Mouse (Mus musculus): Measurements from ENCODE around the gene Trio.

Trio gene

GRCm38 (mm10) chr15:27925004-27925635, 100.5 kb downstream of the Trio start:
- peak; percentile 46 to 63 for DNase-seq (ENCODE audit: low spot score in 2 of 2)

- DNase-seq (ENCODE audit: low spot score in 2 of 2), result no peak
Observed at GRCm38 (mm10) chr15:27923987-27924341, 101.7 kb downstream of the Trio start.

- peak; percentile 78 to 80 for DNase-seq (ENCODE audit: low spot score in 2 of 2)
Observed at GRCm38 (mm10) chr15:27923280-27923986, 102.2 kb downstream of the Trio start.

GRCm38 (mm10) chr15:27920751-27921150, 104.9 kb downstream of the Trio start:
- no peak for DNase-seq (ENCODE audit: low spot score in 2 of 2)

GRCm38 (mm10) chr15:27919540-27919939, 106.1 kb downstream of the Trio start:
- DNase-seq (ENCODE audit: low spot score in 2 of 2), result peak; percentile 45 to 57

GRCm38 (mm10) chr15:27918798-27919197, 106.8 kb downstream of the Trio start:
- DNase-seq (ENCODE audit: low spot score in 2 of 2), result no peak

GRCm38 (mm10) chr15:27916204-27916603, 109.4 kb downstream of the Trio start:
- no peak for DNase-seq (ENCODE audit: low spot score in 2 of 2)

- no peak for DNase-seq (ENCODE audit: low spot score in 2 of 2)
Observed at GRCm38 (mm10) chr15:27913013-27913412, 112.6 kb downstream of the Trio start.

- DNase-seq (ENCODE audit: low spot score in 2 of 2), result no peak
Observed at GRCm38 (mm10) chr15:27911196-27911595, 114.5 kb downstream of the Trio start.

GRCm38 (mm10) chr15:27910179-27910578, 115.5 kb downstream of the Trio start:
- no peak for DNase-seq (ENCODE audit: low spot score in 2 of 2)

GRCm38 (mm10) chr15:27907649-27908048, 118.0 kb downstream of the Trio start:
- DNase-seq (ENCODE audit: low spot score in 2 of 2), result no peak

- DNase-seq (ENCODE audit: low spot score in 2 of 2), result no peak
Observed at GRCm38 (mm10) chr15:27906409-27906808, 119.2 kb downstream of the Trio start.

- no peak for DNase-seq (ENCODE audit: low spot score in 2 of 2)
Observed at GRCm38 (mm10) chr15:27905341-27905740, 120.3 kb downstream of the Trio start.

GRCm38 (mm10) chr15:27904346-27905005, 121.2 kb downstream of the Trio start:
- DNase-seq (ENCODE audit: low spot score in 2 of 2), result no peak

GRCm38 (mm10) chr15:27901200-27901599, 124.4 kb downstream of the Trio start:
- DNase-seq (ENCODE audit: low spot score in 2 of 2), result no peak

- no peak for DNase-seq (ENCODE audit: low spot score in 2 of 2)
Observed at GRCm38 (mm10) chr15:27898795-27899406, 126.7 kb downstream of the Trio start.

GRCm38 (mm10) chr15:27894112-27894511, 131.5 kb downstream of the Trio start:
- DNase-seq (ENCODE audit: low spot score in 2 of 2), result no peak

- DNase-seq (ENCODE audit: low spot score in 2 of 2), result no peak
Observed at GRCm38 (mm10) chr15:27892029-27892428, 133.6 kb downstream of the Trio start.

- no peak for DNase-seq (ENCODE audit: low spot score in 2 of 2)
Observed at GRCm38 (mm10) chr15:27890666-27891065, 135.0 kb downstream of the Trio start.

- DNase-seq (ENCODE audit: low spot score in 2 of 2), result no peak
Observed at GRCm38 (mm10) chr15:27888153-27888552, 137.5 kb downstream of the Trio start.

GRCm38 (mm10) chr15:27886992-27887391, 138.7 kb downstream of the Trio start:
- no peak for DNase-seq (ENCODE audit: low spot score in 2 of 2)
